Mouse (Mus musculus): Measurements from ENCODE around the gene Vsig10l. TPM values are rescaled to one million over a fixed set of nuclear protein-coding genes. Genes with fewer than 3 reads are reported as not detected.

Vsig10l gene
- polyA plus RNA-seq, 2 experiments from 2014 or later, result 1.7 to 3.2 TPM

Other genes with a start within 250 kb of the Vsig10l start
- gene Zfp715, start 149.9 kb upstream of the Vsig10l start, polyA plus RNA-seq (2017; shearing (Covaris generic)), result 10 to 100 TPM; 15.3 to 18.5 TPM
- gene Siglecf, start 111.8 kb upstream of the Vsig10l start, polyA plus RNA-seq (2017; shearing (Covaris generic)), result not detected
- 1 to 10 TPM in 1 of 2 experiments, not detected in 1; 2.5 TPM for gene Siglecg, start 54.9 kb upstream of the Vsig10l start, polyA plus RNA-seq (2017; shearing (Covaris generic))
- not detected for gene Lim2, start 35.5 kb upstream of the Vsig10l start, polyA plus RNA-seq (2017; shearing (Covaris generic))
- 100 to 1,000 TPM; 106 to 121 TPM for gene Nkg7, start 26.1 kb upstream of the Vsig10l start, polyA plus RNA-seq (2017; shearing (Covaris generic))
- gene Cldnd2, start 22.4 kb upstream of the Vsig10l start, polyA plus RNA-seq (2017; shearing (Covaris generic)), result not detected
- gene Etfb, start 19.1 kb upstream of the Vsig10l start, polyA plus RNA-seq (2017; shearing (Covaris generic)), result 100 to 1,000 TPM; 177 to 184 TPM
- gene Gm45233, start 19.0 kb upstream of the Vsig10l start, polyA plus RNA-seq (2017; shearing (Covaris generic)), result not detected
- gene Iglon5, start 26.9 kb downstream of the Vsig10l start, polyA plus RNA-seq (2017; shearing (Covaris generic)), result under 1 TPM in 1 of 2 experiments, not detected in 1; 0.15 TPM
- gene 4931406B18Rik, start 42.8 kb downstream of the Vsig10l start, polyA plus RNA-seq (2017; shearing (Covaris generic)), result not detected
- gene Cd33, start 81.3 kb downstream of the Vsig10l start, polyA plus RNA-seq (2017; shearing (Covaris generic)), result not detected
- gene Zfp658, start 99.1 kb downstream of the Vsig10l start, polyA plus RNA-seq (2017; shearing (Covaris generic)), result 1 to 10 TPM; 6.4 TPM
- gene Zfp719, start 116.5 kb downstream of the Vsig10l start, polyA plus RNA-seq (2017; shearing (Covaris generic)), result 10 to 100 TPM; 10.9 to 12.9 TPM
- gene Zfp819, start 144.0 kb downstream of the Vsig10l start, polyA plus RNA-seq (2017; shearing (Covaris generic)), result not detected
- not detected for gene Ceacam18, start 171.6 kb downstream of the Vsig10l start, polyA plus RNA-seq (2017; shearing (Covaris generic))
- 1 to 10 TPM in 1 of 2 experiments, under 1 TPM in 1; 0.28 to 1.3 TPM for gene Siglece, start 197.0 kb downstream of the Vsig10l start, polyA plus RNA-seq (2017; shearing (Covaris generic))
- 1 to 10 TPM; 1.7 to 2.2 TPM for gene Ctu1, start 208.9 kb downstream of the Vsig10l start, polyA plus RNA-seq (2017; shearing (Covaris generic))
- gene Klk14, start 227.3 kb downstream of the Vsig10l start, polyA plus RNA-seq (2017; shearing (Covaris generic)), result not detected
- gene Klk13, start 249.4 kb downstream of the Vsig10l start, polyA plus RNA-seq (2017; shearing (Covaris generic)), result not detected